Mouse (Mus musculus): ENCODE results near the gene Itgb2. TPM values are rescaled to one million over a fixed set of nuclear protein-coding genes. Genes with fewer than 3 reads are reported as not detected.

Gene Itgb2
- polyA plus RNA-seq, 1 experiment from 2014 or later, result 8.7 TPM

DNA sequence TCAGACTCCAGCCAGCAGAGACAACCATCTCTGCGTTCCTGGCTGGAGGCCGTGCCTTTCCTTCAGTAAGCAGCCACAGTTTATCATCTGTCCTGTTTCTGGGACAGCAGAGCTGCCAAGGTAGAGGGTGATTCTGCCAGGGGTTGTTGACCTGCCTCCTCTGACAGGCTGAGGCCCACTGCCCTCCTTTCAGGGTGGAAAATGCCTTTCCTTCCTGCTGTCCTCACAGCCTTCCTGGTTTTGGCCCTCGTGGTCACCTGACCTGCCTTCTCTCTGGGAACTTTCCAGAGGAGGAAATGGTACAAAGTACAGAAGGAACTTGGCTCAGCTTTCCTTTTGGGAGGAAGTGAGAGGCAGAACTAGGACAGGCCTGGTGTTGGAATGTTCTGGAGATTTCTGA is 83.4 kb downstream of the Itgb2 start:
- 56% methylated on average over 3 of the region's 3 CpGs for WGBS

More for the DNA sequence above, 83.4 kb downstream of the Itgb2 start:
- Histone ChIP-seq H3K9ac (ENCODE audit: low read length) (0 out of 2 replicates have a peak overlapping the region, but pooled peaks have one; percentile 25), H3K4me2 (ENCODE audit: low read depth, low read length) (no peak overlapping the region), H3K27me3 (ENCODE audit: control insufficient read depth, insufficient read depth, low read length) (no peaks in the 10 kb centered on the region), H3K36me3 (ENCODE audit: control insufficient read depth, insufficient read depth) (peaks cover 50% of the 10 kb centered on the region), H3K9me3 (replicated peaks; ENCODE audit: control insufficient read depth, low read length) (no peaks in the 10 kb centered on the region), H3K4me3 (ENCODE audit: low read length) (no peak overlapping the region), H3K27ac (ENCODE audit: low read length) (peak overlapping the region; percentile 76), H3K4me1 (ENCODE audit: control insufficient read depth, insufficient read depth, low read length) (peaks cover 6% of the 10 kb centered on the region)
- peak; percentile 76 for ATAC-seq (replicated peaks; ENCODE audit: extremely low read depth, insufficient read depth, low FRiP score)

Other genes starting within 250 kb of the Itgb2 start
- 11.7 and 15.3 TPM in 2 replicates for gene Adarb1, start 112.0 kb upstream of the Itgb2 start, polyA plus RNA-seq (2015; fragmentation: Nextera tagmentation; extraction: Ambion mirVana)
- gene Fam207a, start 14.5 kb upstream of the Itgb2 start, polyA plus RNA-seq (2015; fragmentation: Nextera tagmentation; extraction: Ambion mirVana), result 23.2 and 24.5 TPM in 2 replicates
- 127 and 132 TPM in 2 replicates for gene Pttg1ip, start 51.5 kb downstream of the Itgb2 start, polyA plus RNA-seq (2015; fragmentation: Nextera tagmentation; extraction: Ambion mirVana)
- gene Sumo3, start 75.8 kb downstream of the Itgb2 start, polyA plus RNA-seq (2015; fragmentation: Nextera tagmentation; extraction: Ambion mirVana), result 157 and 170 TPM in 2 replicates
- gene Gm49325, start 75.9 kb downstream of the Itgb2 start, polyA plus RNA-seq (2015; fragmentation: Nextera tagmentation; extraction: Ambion mirVana), result 4.6 TPM in 1 of 2 replicates, not detected in the other
- 85.4 and 91.0 TPM in 2 replicates for gene Ube2g2, start 92.0 kb downstream of the Itgb2 start, polyA plus RNA-seq (2015; fragmentation: Nextera tagmentation; extraction: Ambion mirVana)
- 0.10 and 0.28 TPM in 2 replicates for gene Tspear, start 156.3 kb downstream of the Itgb2 start, polyA plus RNA-seq (2015; fragmentation: Nextera tagmentation; extraction: Ambion mirVana)
- not detected in 2 replicates for gene Gm19402, start 160.5 kb downstream of the Itgb2 start, polyA plus RNA-seq (2015; fragmentation: Nextera tagmentation; extraction: Ambion mirVana)
- not detected in 2 replicates for gene Gm9508, start 167.0 kb downstream of the Itgb2 start, polyA plus RNA-seq (2015; fragmentation: Nextera tagmentation; extraction: Ambion mirVana)
- gene Gm10272, start 176.4 kb downstream of the Itgb2 start, polyA plus RNA-seq (2015; fragmentation: Nextera tagmentation; extraction: Ambion mirVana), result not detected in 2 replicates
- not detected in 2 replicates for gene Gm10024, start 181.2 kb downstream of the Itgb2 start, polyA plus RNA-seq (2015; fragmentation: Nextera tagmentation; extraction: Ambion mirVana)
- gene Gm10142, start 185.6 kb downstream of the Itgb2 start, polyA plus RNA-seq (2015; fragmentation: Nextera tagmentation; extraction: Ambion mirVana), result not detected in 2 replicates
- gene Krtap12-1, start 190.3 kb downstream of the Itgb2 start, polyA plus RNA-seq (2015; fragmentation: Nextera tagmentation; extraction: Ambion mirVana), result not detected in 2 replicates
- gene Gm10100, start 196.2 kb downstream of the Itgb2 start, polyA plus RNA-seq (2015; fragmentation: Nextera tagmentation; extraction: Ambion mirVana), result not detected in 2 replicates
- not detected in 2 replicates for gene Gm18596, start 212.4 kb downstream of the Itgb2 start, polyA plus RNA-seq (2015; fragmentation: Nextera tagmentation; extraction: Ambion mirVana)
- gene Gm9736, start 221.1 kb downstream of the Itgb2 start, polyA plus RNA-seq (2015; fragmentation: Nextera tagmentation; extraction: Ambion mirVana), result not detected in 2 replicates
- gene Gm3233, start 229.4 kb downstream of the Itgb2 start, polyA plus RNA-seq (2015; fragmentation: Nextera tagmentation; extraction: Ambion mirVana), result not detected in 2 replicates
- not detected in 2 replicates for gene Gm3238, start 241.1 kb downstream of the Itgb2 start, polyA plus RNA-seq (2015; fragmentation: Nextera tagmentation; extraction: Ambion mirVana)
- gene Gm7138, start 246.7 kb downstream of the Itgb2 start, polyA plus RNA-seq (2015; fragmentation: Nextera tagmentation; extraction: Ambion mirVana), result not detected in 2 replicates

Measured in heart, embryonic 16.5 days (tissue).